Mouse (Mus musculus) hindbrain, embryonic 16.5 days (tissue): ENCODE measurements around the gene Dync1li1. TPM values are rescaled to one million over a fixed set of nuclear protein-coding genes. Genes with fewer than 3 reads are reported as not detected.
"Not testable (repeated sequence)": the region's sequence is repeated elsewhere in the genome, so short reads cannot be mapped to it uniquely, and the experiment has no call there.

Experiments
- ATAC-seq: fragments of 200-750 bp; cut with Nextera tagmentation; 2 replicates; pipeline ENCODE4 v1.8.0; 2017; ENCODE audit warnings: moderate TSS enrichment, moderate library complexity
- H3K27ac ChIP-seq: fragments of 300-500 bp; sonication (generic); 2 replicates; pipeline ENCODE4 v1.5.1; 2014; ENCODE audit warnings: low read depth, mild to moderate bottlenecking, control low read depth, low read length, moderate library complexity
- H3K27me3 ChIP-seq: fragments of 300-500 bp; sonication (generic); replicated peaks from 2 replicates; pipeline ENCODE4 v1.6.1; 2014; ENCODE audit warnings: low read length; ENCODE audit not compliant: control insufficient read depth, insufficient read depth
- H3K36me3 ChIP-seq: fragments of 300-500 bp; sonication (generic); 2 replicates; pipeline ENCODE4 v1.6.1; 2014; ENCODE audit warnings: mild to moderate bottlenecking, low read length, moderate library complexity, mixed read lengths; ENCODE audit not compliant: control insufficient read depth, insufficient read depth
- H3K4me1 ChIP-seq: fragments of 300-500 bp; sonication (generic); 2 replicates; pipeline ENCODE4 v1.6.1; 2014; ENCODE audit warnings: low read depth, low read length; ENCODE audit not compliant: control insufficient read depth, insufficient read depth
- H3K4me2 ChIP-seq: fragments of 300-500 bp; sonication (generic); 2 replicates; pipeline ENCODE4 v1.6.1; 2014; ENCODE audit warnings: mild to moderate bottlenecking, low read length, control low read depth, moderate library complexity
- H3K4me3 ChIP-seq: fragments of 300-500 bp; sonication (generic); 2 replicates; pipeline ENCODE4 v1.5.1; 2014; ENCODE audit warnings: mild to moderate bottlenecking, low read length, control low read depth, moderate library complexity
- H3K9ac ChIP-seq: fragments of 300-500 bp; sonication (generic); 2 replicates; pipeline ENCODE4 v1.6.1; 2014; ENCODE audit warnings: low read depth, mild to moderate bottlenecking, control low read depth, low read length, moderate library complexity
- H3K9me3 ChIP-seq: fragments of 300-500 bp; sonication (generic); 2 replicates; pipeline ENCODE4 v1.6.1; 2014; ENCODE audit warnings: mild to moderate bottlenecking, low read length, moderate library complexity; ENCODE audit not compliant: control insufficient read depth
- WGBS: fragments of 180-500 bp; shearing (Covaris S2); extraction: QIAGEN DNeasy Blood & Tissue Kit; methylation state at CpG from one replicate; pipeline ENCODE4 v1.1.7; 2014; 5-methylcytosine and 5-hydroxymethylcytosine counted together
- polyA plus RNA-seq: library from polyadenylated mRNA; unstranded; fragments of >200 nt; fragmentation: Nextera tagmentation; extraction: Ambion mirVana; gene quantifications from 2 replicates; pipeline ENCODE4 v1.2.1, GENCODE M21; 2015

The Dync1li1 gene
- polyA plus RNA-seq, 1 experiment from 2014 or later: 105 TPM

- H3K9ac ChIP-seq: no peak overlapping the region
- no peak overlapping the region for H3K27ac ChIP-seq
- H3K4me2 ChIP-seq: no peak overlapping the region
- H3K27me3 ChIP-seq: no peaks in the 10 kb centered on the region
- 0 out of 2 replicates have a peak, but pooled peaks cover 2% of the 10 kb centered on the region for H3K4me1 ChIP-seq
- WGBS: 86% methylated on average over 2 of the region's 2 CpGs
- H3K4me3 ChIP-seq: no peak overlapping the region
- no peaks in the 10 kb centered on the region for H3K9me3 ChIP-seq
- H3K36me3 ChIP-seq: peaks cover 9% of the 10 kb centered on the region
- no peak for ATAC-seq
Observed at GRCm38 (mm10) chr9:114701031-114701430, 12.4 kb downstream of the Dync1li1 start.

- Histone ChIP-seq H3K4me3 (no peak overlapping the region), H3K27ac (no peak overlapping the region), H3K9ac (no peak overlapping the region), H3K4me2 (no peak overlapping the region), H3K4me1 (0 out of 2 replicates have a peak, but pooled peaks cover 2% of the 10 kb centered on the region), H3K36me3 (peaks cover 12% of the 10 kb centered on the region), H3K27me3 (no peaks in the 10 kb centered on the region), H3K9me3 (no peaks in the 10 kb centered on the region)
- no peak for ATAC-seq
- WGBS: 94% methylated on average over 4 of the region's 4 CpGs
Observed at GRCm38 (mm10) chr9:114701921-114702320, 13.3 kb downstream of the Dync1li1 start.

GRCm38 (mm10) chr9:114707805-114708204 is 19.2 kb downstream of the Dync1li1 start:
- WGBS: 97% methylated on average over 4 of the region's 4 CpGs
- peaks cover 29% of the 10 kb centered on the region for H3K36me3 ChIP-seq

GRCm38 (mm10) chr9:114710345-114710744 is 21.8 kb downstream of the Dync1li1 start:
- Histone ChIP-seq H3K4me2 (no peak overlapping the region), H3K9ac (no peak overlapping the region), H3K4me3 (no peak overlapping the region), H3K4me1 (no peaks in the 10 kb centered on the region), H3K27ac (no peak overlapping the region), H3K36me3 (peaks cover 43% of the 10 kb centered on the region), H3K27me3 (no peaks in the 10 kb centered on the region), H3K9me3 (no peaks in the 10 kb centered on the region)
- WGBS: 77% methylated on average over 7 of the region's 7 CpGs
- no peak for ATAC-seq

More at GRCm38 (mm10) chr9:114707805-114708204, 19.2 kb downstream of the Dync1li1 start:
- ATAC-seq: no peak
- Histone ChIP-seq H3K4me3 (no peak overlapping the region), H3K9ac (no peak overlapping the region), H3K27me3 (no peaks in the 10 kb centered on the region), H3K4me2 (no peak overlapping the region), H3K27ac (no peak overlapping the region), H3K4me1 (no peaks in the 10 kb centered on the region), H3K9me3 (no peaks in the 10 kb centered on the region)

- Histone ChIP-seq H3K36me3 (peaks cover 54% of the 10 kb centered on the region), H3K9me3 (no peaks in the 10 kb centered on the region), H3K9ac (no peak overlapping the region), H3K4me2 (no peak overlapping the region), H3K27me3 (no peaks in the 10 kb centered on the region), H3K4me1 (no peaks in the 10 kb centered on the region), H3K27ac (no peak overlapping the region), H3K4me3 (no peak overlapping the region)
- WGBS: 96% methylated on average over 7 of the region's 7 CpGs
- ATAC-seq: no peak
Observed at GRCm38 (mm10) chr9:114713481-114713880, 24.9 kb downstream of the Dync1li1 start.

GRCm38 (mm10) chr9:114716677-114717331 is 28.2 kb downstream of the Dync1li1 start:
- 82% methylated on average over 18 of the region's 18 CpGs for WGBS
- H3K27me3 ChIP-seq: no peaks in the 10 kb centered on the region
- no peak overlapping the region for H3K4me3 ChIP-seq
- no peaks in the 10 kb centered on the region for H3K4me1 ChIP-seq
- H3K9ac ChIP-seq: no peak overlapping the region
- H3K9me3 ChIP-seq: no peaks in the 10 kb centered on the region
- no peak for ATAC-seq
- no peak overlapping the region for H3K4me2 ChIP-seq
- H3K27ac ChIP-seq: no peak overlapping the region
- H3K36me3 ChIP-seq: peaks cover 64% of the 10 kb centered on the region

GRCm38 (mm10) chr9:114727315-114727714 is 38.7 kb downstream of the Dync1li1 start:
- H3K36me3 ChIP-seq: peaks cover 21% of the 10 kb centered on the region
- H3K4me3 ChIP-seq: no peak overlapping the region
- no peak overlapping the region for H3K9ac ChIP-seq
- no peaks in the 10 kb centered on the region for H3K9me3 ChIP-seq
- peaks cover 5% of the 10 kb centered on the region for H3K4me1 ChIP-seq
- ATAC-seq: no peak
- no peaks in the 10 kb centered on the region for H3K27me3 ChIP-seq
- 5% methylated on average over 3 of the region's 3 CpGs for WGBS
- no peak overlapping the region for H3K4me2 ChIP-seq
- H3K27ac ChIP-seq: no peak overlapping the region

- 62% methylated on average over 2 of the region's 2 CpGs for WGBS
Observed at GRCm38 (mm10) chr9:114728432-114728831, 39.8 kb downstream of the Dync1li1 start.

GRCm38 (mm10) chr9:114729911-114730805 is 41.6 kb downstream of the Dync1li1 start:
- Histone ChIP-seq H3K9me3 (no peaks in the 10 kb centered on the region), H3K27me3 (no peaks in the 10 kb centered on the region), H3K4me1 (peaks cover 7% of the 10 kb centered on the region), H3K4me3 (peak overlapping the region; percentile 84), H3K4me2 (peak overlapping the region; percentile 79), H3K36me3 (no peaks in the 10 kb centered on the region), H3K9ac (no peak overlapping the region), H3K27ac (no peak overlapping the region)
- no peak for ATAC-seq
- WGBS: 44% methylated on average over 27 of the region's 30 CpGs

More at GRCm38 (mm10) chr9:114728432-114728831, 39.8 kb downstream of the Dync1li1 start:
- H3K9me3 ChIP-seq, H3K27ac ChIP-seq, H3K4me2 ChIP-seq, ATAC-seq, H3K27me3 ChIP-seq, H3K9ac ChIP-seq, H3K4me1 ChIP-seq, H3K4me3 ChIP-seq: not testable (repeated sequence)
- H3K36me3 ChIP-seq: peaks cover 10% of the 10 kb centered on the region
